Mouse (Mus musculus) C2C12 (cell line): ENCODE results near the gene Slc25a35. TPM values are rescaled to one million over a fixed set of nuclear protein-coding genes. Genes with fewer than 3 reads are reported as not detected.
A peak's percentile ranks its signal among the peaks of the same experiment; 100 is the strongest.

Experiments
- H3K27me3 ChIP-seq: one replicate; pipeline ENCODE4 v1.6.1; 2011; ENCODE audit not compliant: control insufficient read depth, insufficient read depth, insufficient read length
- H3K36me3 ChIP-seq: one replicate; pipeline ENCODE4 v1.6.1; 2011; ENCODE audit not compliant: control insufficient read depth, insufficient read depth
- H3K4me3 ChIP-seq: one replicate; pipeline ENCODE4 v1.5.1; 2011; ENCODE audit warnings: mild to moderate bottlenecking, control low read depth; ENCODE audit not compliant: poor library complexity, insufficient read depth, severe bottlenecking
- H3K79me2 ChIP-seq: one replicate; pipeline ENCODE4 v1.6.1; 2011; ENCODE audit not compliant: control insufficient read depth, insufficient read depth
- H3K79me3 ChIP-seq: one replicate; pipeline ENCODE4 v1.6.1; 2011; ENCODE audit warnings: low read depth, control low read depth
- H3ac ChIP-seq: one replicate; pipeline ENCODE3; 2011; ENCODE audit warnings: low read depth; ENCODE audit not compliant: control insufficient read depth, insufficient read length
- CEBPB ChIP-seq: IDR thresholded peaks from one replicate; pipeline ENCODE4 v1.6.1; 2011; ENCODE audit warnings: low read depth, mild to moderate bottlenecking, control low read depth, moderate library complexity
- CTCF ChIP-seq: IDR thresholded peaks from one replicate; pipeline ENCODE4 v1.5.1; 2011; ENCODE audit not compliant: control insufficient read depth, insufficient read depth, insufficient read length
- FOSL1 ChIP-seq: IDR thresholded peaks from one replicate; pipeline ENCODE4 v1.8.0; 2011; ENCODE audit warnings: mild to moderate bottlenecking, low read length; ENCODE audit not compliant: poor library complexity, insufficient read depth, severe bottlenecking
- MAX ChIP-seq: IDR thresholded peaks from one replicate; pipeline ENCODE4 v1.6.1; 2011; ENCODE audit warnings: mild to moderate bottlenecking, control low read depth
- MYOD1 ChIP-seq: IDR thresholded peaks from one replicate; pipeline ENCODE4 v1.6.1; 2011; ENCODE audit warnings: low read depth; ENCODE audit not compliant: control insufficient read depth, insufficient read length
- MYOG ChIP-seq: IDR thresholded peaks from one replicate; pipeline ENCODE4 v1.6.1; 2011; ENCODE audit not compliant: control insufficient read depth, insufficient read length; ENCODE audit errors: extremely low read depth
- USF1 ChIP-seq: IDR thresholded peaks from one replicate; pipeline ENCODE4 v1.6.1; 2011; ENCODE audit warnings: low read depth, mild to moderate bottlenecking, control low read depth, moderate library complexity
- polyA plus RNA-seq: library from polyadenylated mRNA; unstranded; fragments of >200 nt; fragmentation: generic; extraction: Trizol; gene quantifications from one replicate; pipeline ENCODE4 v1.2.1, GENCODE M21; 2012; ENCODE audit warnings: missing spikeins

Gene Slc25a35
- polyA plus RNA-seq, 1 experiment = 0.88 TPM

GRCm38 (mm10) chr11:68975601-68976000, 7.7 kb downstream of the Slc25a35 start:
- no peaks in the 10 kb centered on the region for H3K27me3 ChIP-seq
- H3K4me3 ChIP-seq = no peak overlapping the region
- H3K36me3 ChIP-seq = no peaks in the 10 kb centered on the region
- H3K79me3 ChIP-seq = no peaks in the 10 kb centered on the region
- H3ac ChIP-seq = no peak overlapping the region
- no peak for TF ChIP-seq FOSL1
- TF ChIP-seq MAX = no peak
- TF ChIP-seq CEBPB = no peak
- no peak for TF ChIP-seq MYOG
- no peak for TF ChIP-seq USF1
- no peak for TF ChIP-seq CTCF
- TF ChIP-seq MYOD1 = no peak
- H3K79me2 ChIP-seq = no peaks in the 10 kb centered on the region

DNA sequence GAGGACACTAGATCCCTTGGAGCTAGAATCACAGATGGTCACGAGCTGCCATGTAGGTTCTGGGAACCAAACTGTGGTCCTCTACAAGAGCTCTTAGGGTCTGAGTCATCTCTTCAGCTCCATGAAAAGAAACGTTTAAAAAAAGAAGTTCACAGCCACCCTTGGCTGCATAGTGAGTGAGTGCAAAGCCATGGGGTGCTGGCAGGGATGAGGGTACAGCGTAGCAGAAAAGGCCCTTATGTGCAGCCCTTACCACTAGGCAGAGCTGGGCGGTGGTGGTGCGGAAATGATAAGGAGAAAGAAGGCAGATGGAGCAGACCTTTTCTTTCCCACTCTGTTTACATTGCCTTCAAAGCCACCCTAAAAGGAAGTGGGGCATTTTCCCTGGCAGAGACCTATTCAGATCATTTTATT, 11.4 kb downstream of the Slc25a35 start:
- Histone ChIP-seq H3K36me3 (no peaks in the 10 kb centered on the region), H3K79me2 (no peaks in the 10 kb centered on the region), H3K79me3 (no peaks in the 10 kb centered on the region), H3K4me3 (no peak overlapping the region), H3ac (no peak overlapping the region), H3K27me3 (no peaks in the 10 kb centered on the region)
- TF ChIP-seq CTCF (no peak), MYOD1 (no peak), FOSL1 (no peak), USF1 (no peak), MAX (no peak)

DNA sequence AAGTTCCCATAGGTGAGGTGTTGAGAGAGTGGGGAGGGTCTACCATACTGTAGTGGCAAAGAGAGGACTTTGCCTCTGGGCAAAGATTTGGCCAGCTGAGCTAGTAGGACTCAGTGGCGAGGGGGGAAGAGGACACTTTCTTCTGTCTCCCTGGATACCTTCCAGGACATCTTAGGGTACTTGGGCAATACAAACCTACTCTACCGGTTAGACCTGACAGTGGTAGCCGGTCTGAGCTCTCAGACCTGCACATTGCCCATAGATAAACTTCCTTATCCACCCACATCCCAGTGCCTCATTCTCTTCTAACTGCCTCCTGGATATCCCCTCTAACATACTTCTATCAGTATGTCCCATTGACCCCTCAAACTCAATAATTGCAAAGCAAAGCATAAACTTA, 13.0 kb downstream of the Slc25a35 start:
- no peaks in the 10 kb centered on the region for H3K79me2 ChIP-seq
- TF ChIP-seq MYOD1 (no peak), MYOG (no peak), CEBPB (no peak), MAX (no peak), FOSL1 (no peak), USF1 (no peak)
- no peak overlapping the region for H3ac ChIP-seq
- no peaks in the 10 kb centered on the region for H3K79me3 ChIP-seq
- no peaks in the 10 kb centered on the region for H3K27me3 ChIP-seq
- H3K36me3 ChIP-seq = peaks cover 8% of the 10 kb centered on the region
- H3K4me3 ChIP-seq = no peak overlapping the region

DNA sequence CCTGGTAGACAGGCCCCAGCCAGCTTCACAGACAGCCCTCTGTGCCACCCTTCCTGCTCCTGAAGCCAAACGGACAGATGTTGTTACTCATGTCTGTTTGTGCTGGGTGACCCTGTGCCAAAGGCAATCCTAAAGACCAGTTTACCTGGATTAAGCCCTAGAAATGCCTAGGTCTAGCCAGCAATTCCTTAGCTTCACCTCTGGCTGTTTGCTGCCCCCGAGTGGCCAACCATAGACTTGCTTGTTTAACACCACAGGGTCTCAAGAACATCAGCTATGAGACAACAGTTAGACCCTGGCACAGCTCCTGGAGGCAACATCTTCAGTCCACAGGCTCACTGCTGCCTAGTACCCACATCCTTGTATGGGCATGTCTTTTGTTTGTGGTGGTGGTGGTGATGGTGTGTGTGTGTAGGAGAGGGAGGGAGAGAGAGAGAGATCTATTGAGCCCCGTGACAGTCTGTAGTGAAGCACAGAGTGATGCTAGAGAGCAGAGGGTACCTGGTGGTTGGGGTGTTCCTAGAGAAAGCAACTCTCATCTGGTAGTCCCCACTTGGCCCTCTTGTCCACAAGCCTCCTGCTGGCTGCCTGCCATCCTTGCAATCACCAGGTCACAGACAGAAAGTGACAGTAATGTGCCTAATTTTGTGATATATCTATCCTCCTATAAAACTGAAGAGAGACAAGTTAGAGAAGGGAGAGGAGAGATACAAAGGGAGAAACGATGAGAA, 14.9 kb downstream of the Slc25a35 start:
- Histone ChIP-seq H3K79me2 (no peaks in the 10 kb centered on the region), H3K79me3 (no peaks in the 10 kb centered on the region), H3K27me3 (no peaks in the 10 kb centered on the region), H3ac (peak overlapping the region; percentile 12), H3K36me3 (peaks cover 23% of the 10 kb centered on the region), H3K4me3 (no peak overlapping the region)
- TF ChIP-seq MYOD1 (no peak), CTCF (peak; percentile 42)

GRCm38 (mm10) chr11:68987365-68987882, 19.5 kb downstream of the Slc25a35 start:
- H3K27me3 ChIP-seq = no peaks in the 10 kb centered on the region
- H3K79me2 ChIP-seq = no peaks in the 10 kb centered on the region
- no peak overlapping the region for H3K4me3 ChIP-seq
- no peak for TF ChIP-seq MYOD1
- no peak for TF ChIP-seq CEBPB
- no peak for TF ChIP-seq USF1
- TF ChIP-seq MAX = no peak
- no peak for TF ChIP-seq MYOG
- no peak for TF ChIP-seq CTCF
- TF ChIP-seq FOSL1 = no peak
- no peaks in the 10 kb centered on the region for H3K79me3 ChIP-seq
- no peak overlapping the region for H3ac ChIP-seq
- H3K36me3 ChIP-seq = peaks cover 68% of the 10 kb centered on the region

- Histone ChIP-seq H3K79me3 (no peaks in the 10 kb centered on the region), H3K79me2 (no peaks in the 10 kb centered on the region), H3K36me3 (peaks cover 76% of the 10 kb centered on the region), H3ac (no peak overlapping the region), H3K4me3 (no peak overlapping the region), H3K27me3 (no peaks in the 10 kb centered on the region)
- TF ChIP-seq MYOD1 (no peak), CTCF (no peak), FOSL1 (no peak), CEBPB (no peak), MYOG (no peak), MAX (no peak)
Measured at GRCm38 (mm10) chr11:68988341-68988740, 20.4 kb downstream of the Slc25a35 start.
